Mouse (Mus musculus) limb, embryonic 15.5 days (tissue): ENCODE measurements around the gene Smc5. TPM values are rescaled to one million over a fixed set of nuclear protein-coding genes. Genes with fewer than 3 reads are reported as not detected.

Experiments used
- ATAC-seq: fragments of 200-750 bp; cut with Nextera tagmentation; 2 replicates; pipeline ENCODE4 v1.8.0; 2017; ENCODE audit warnings: low read depth, moderate TSS enrichment; ENCODE audit not compliant: insufficient number of reproducible peaks, low FRiP score, low TSS enrichment
- H3K27ac ChIP-seq: fragments of 300-500 bp; sonication (generic); 2 replicates; pipeline ENCODE4 v1.5.1; 2015; ENCODE audit warnings: moderate library complexity, mild to moderate bottlenecking, inconsistent platforms
- H3K27me3 ChIP-seq: fragments of 300-500 bp; sonication (generic); 2 replicates; pipeline ENCODE4 v1.6.1; 2015; ENCODE audit warnings: inconsistent platforms
- H3K36me3 ChIP-seq: fragments of 300-500 bp; sonication (generic); 2 replicates; pipeline ENCODE4 v1.6.1; 2015; ENCODE audit warnings: inconsistent platforms
- H3K4me1 ChIP-seq: fragments of 300-500 bp; sonication (generic); 2 replicates; pipeline ENCODE4 v1.6.1; 2015; ENCODE audit warnings: inconsistent platforms
- H3K4me2 ChIP-seq: fragments of 300-500 bp; sonication (generic); 2 replicates; pipeline ENCODE4 v1.6.1; 2015; ENCODE audit warnings: mild to moderate bottlenecking, inconsistent platforms
- H3K4me3 ChIP-seq: fragments of 300-500 bp; sonication (generic); 2 replicates; pipeline ENCODE4 v1.5.1; 2015; ENCODE audit warnings: mild to moderate bottlenecking, inconsistent platforms
- H3K9ac ChIP-seq: fragments of 300-500 bp; sonication (generic); 2 replicates; pipeline ENCODE4 v1.6.1; 2015; ENCODE audit warnings: inconsistent platforms
- H3K9me3 ChIP-seq: fragments of 300-500 bp; sonication (generic); 2 replicates; pipeline ENCODE4 v1.6.1; 2016; ENCODE audit warnings: inconsistent platforms
- WGBS: fragments of 180-500 bp; shearing (Covaris S2); methylation state at CpG from one replicate; pipeline ENCODE4 v1.1.7; 2015; 5-methylcytosine and 5-hydroxymethylcytosine counted together
- polyA plus RNA-seq: library from polyadenylated mRNA; unstranded; fragments of >200 nt; fragmentation: Nextera tagmentation; extraction: Ambion mirVana; gene quantifications from 2 replicates; pipeline ENCODE4 v1.2.1, GENCODE M21; 2015

Smc5 gene
- polyA plus RNA-seq = 27.9 and 29.6 TPM in 2 replicates

DNA sequence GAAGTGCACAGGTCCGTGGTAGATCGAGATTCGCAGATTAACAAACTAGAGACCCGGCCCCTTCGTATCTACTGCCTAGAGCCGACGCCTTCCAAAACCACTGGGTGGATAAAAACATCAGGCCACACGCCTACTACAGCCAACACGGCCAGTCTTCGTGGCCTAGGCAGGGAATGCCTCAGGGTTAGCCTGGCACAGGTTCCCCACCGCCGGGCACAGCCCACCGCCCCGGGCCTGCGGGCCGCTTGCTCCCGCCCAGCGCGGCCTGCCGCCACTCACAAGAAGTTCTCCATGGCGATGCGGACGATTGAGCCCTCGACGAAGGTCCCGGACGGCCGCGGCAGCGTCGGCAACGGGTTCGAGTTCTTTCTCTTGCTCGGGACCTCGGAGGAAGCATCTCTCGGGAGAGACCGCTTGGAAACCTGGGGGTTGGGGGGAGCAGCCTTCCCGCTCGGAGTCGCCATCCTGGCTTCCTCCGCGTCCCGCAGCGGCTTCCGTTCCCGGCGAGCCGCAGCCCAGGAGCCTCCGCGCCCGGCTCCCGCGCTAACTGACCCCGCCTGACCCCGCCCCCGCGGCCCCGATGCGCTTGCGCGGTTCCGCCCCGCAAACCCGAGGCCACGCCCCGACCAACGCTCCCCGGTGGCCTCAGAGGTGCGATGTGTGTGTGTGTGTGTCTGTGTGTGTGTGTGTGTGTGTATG is at the start of gene Smc5:
Gene Smc5 (minus strand): TSS at position 543 of the 699 bp plus-strand sequence.
- WGBS = under 1% methylated on average over 69 of the region's 69 CpGs

DNA sequence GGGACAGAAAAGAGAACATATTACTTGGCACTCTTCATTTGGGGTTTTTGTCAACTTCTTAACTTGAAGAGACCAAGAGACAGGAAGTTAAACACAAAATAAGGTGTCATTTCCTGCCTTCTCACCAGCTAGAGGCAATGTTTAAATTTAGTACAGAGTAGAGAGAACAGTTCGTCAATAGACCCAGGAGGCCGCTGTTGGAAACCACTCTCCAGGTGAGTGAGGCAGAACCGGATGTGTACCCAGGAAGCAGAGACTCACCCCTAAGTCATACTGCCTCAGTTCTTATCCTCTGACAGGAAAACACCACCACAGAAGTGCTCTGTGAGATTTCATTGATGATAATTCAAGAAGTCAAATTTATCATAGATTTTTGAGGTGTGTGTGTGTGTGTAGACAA is 49.4 kb upstream of the Smc5 start:
- Histone ChIP-seq H3K36me3 (no peaks in the 10 kb centered on the region), H3K9me3 (no peaks in the 10 kb centered on the region), H3K9ac (no peak overlapping the region), H3K4me2 (no peak overlapping the region), H3K27me3 (no peaks in the 10 kb centered on the region), H3K4me3 (no peak overlapping the region), H3K4me1 (no peaks in the 10 kb centered on the region), H3K27ac (no peak overlapping the region)
- no peak for ATAC-seq
- WGBS = 66% methylated on average over 3 of the region's 3 CpGs

More for the DNA sequence above, at the start of gene Smc5:
- no peaks in the 10 kb centered on the region for H3K9me3 ChIP-seq
- peak; percentile 89 for ATAC-seq
- peak within 1 kb of the TSS; percentile 89 for H3K9ac ChIP-seq
- H3K27ac ChIP-seq = peak within 1 kb of the TSS; percentile 80
- peak within 1 kb of the TSS; percentile 84 for H3K4me3 ChIP-seq
- no peaks in the 10 kb centered on the region for H3K27me3 ChIP-seq
- H3K4me1 ChIP-seq = peaks cover 7% of the 10 kb centered on the region; the same call in 1 of the 2 replicates
- peak within 1 kb of the TSS; percentile 54 for H3K4me2 ChIP-seq
- peaks cover 2% of the 10 kb centered on the region; the same call in 1 of the 2 replicates for H3K36me3 ChIP-seq

DNA sequence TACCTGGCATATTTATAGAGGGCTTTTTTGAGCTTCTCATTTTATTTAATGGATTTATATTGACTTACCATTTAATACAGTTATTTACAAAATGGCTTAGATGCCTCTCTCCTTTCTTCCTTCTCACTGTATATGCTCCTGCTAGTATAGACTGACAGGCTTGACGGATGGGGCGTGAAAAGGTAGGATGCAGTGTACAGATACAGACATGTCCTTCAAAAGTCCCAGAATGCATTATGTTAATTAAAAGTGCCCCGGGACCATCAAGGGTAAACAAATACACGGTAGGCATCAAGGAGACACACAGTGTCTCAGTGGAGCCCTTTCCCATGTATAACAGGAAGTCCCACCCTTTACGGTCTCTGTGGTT is 44.3 kb upstream of the Smc5 start:
- no peak overlapping the region for H3K27ac ChIP-seq
- ATAC-seq = no peak
- no peaks in the 10 kb centered on the region for H3K27me3 ChIP-seq
- H3K4me3 ChIP-seq = no peak overlapping the region
- WGBS = 74% methylated on average over 5 of the region's 5 CpGs
- H3K4me1 ChIP-seq = no peaks in the 10 kb centered on the region
- H3K9me3 ChIP-seq = no peaks in the 10 kb centered on the region
- H3K36me3 ChIP-seq = no peaks in the 10 kb centered on the region
- no peak overlapping the region for H3K4me2 ChIP-seq
- H3K9ac ChIP-seq = no peak overlapping the region

DNA sequence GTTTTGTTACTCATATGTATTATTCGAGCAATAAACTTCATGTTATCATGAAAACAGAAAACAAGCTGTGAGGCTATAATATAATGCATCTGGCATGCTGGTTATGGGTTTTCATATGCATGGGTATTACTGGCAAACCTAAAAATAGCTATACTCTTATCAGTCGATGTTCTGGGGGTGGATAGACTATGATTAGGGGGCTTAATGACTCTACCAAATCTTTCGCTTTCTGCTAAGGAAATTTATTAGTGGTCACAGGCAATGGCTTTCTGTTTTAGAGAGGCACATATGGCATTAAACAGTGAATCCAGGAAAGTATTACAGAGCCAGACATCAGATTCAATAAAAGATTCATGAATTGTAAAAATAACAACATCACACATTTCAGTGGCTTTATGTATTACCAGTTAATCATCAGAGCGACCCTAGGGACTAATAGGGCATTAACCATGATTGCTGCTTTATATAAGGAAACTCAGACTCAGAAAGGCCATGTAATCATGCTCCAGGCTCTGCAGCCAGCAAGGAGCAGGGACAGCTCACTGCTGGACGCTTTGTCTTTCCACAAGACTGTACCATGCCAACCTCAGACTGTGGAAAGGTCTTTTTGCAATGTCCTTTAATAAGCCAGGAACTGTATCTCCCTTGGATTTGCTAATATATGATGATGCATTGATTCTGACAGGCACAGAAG is 43.7 kb upstream of the Smc5 start:
- Histone ChIP-seq H3K27ac (no peak overlapping the region), H3K4me1 (no peaks in the 10 kb centered on the region), H3K27me3 (no peaks in the 10 kb centered on the region), H3K36me3 (no peaks in the 10 kb centered on the region), H3K9ac (no peak overlapping the region), H3K4me3 (no peak overlapping the region), H3K4me2 (no peak overlapping the region), H3K9me3 (no peaks in the 10 kb centered on the region)
- no peak for ATAC-seq
- WGBS = 38% methylated on average over 5 of the region's 5 CpGs

DNA sequence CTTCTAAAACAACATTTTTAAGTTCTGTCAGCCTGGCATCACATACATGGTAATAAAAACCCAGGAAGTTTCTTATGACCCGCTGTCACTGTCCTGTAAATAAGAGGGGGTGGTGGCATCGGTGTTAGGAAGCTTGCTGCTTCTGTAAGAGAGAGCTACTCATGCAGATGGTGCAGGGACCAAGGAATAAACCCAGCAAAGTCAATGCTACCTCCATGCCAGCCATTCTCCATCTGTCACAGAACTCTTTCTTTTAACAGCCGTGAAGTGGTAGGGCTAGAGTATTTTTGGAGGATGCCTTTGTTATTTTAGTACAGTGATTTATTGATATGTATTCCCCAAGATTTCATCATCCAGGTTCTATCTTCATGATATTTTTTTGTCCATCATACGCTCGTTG is 43.2 kb upstream of the Smc5 start:
- WGBS = 73% methylated on average over 5 of the region's 5 CpGs
- H3K4me1 ChIP-seq = no peaks in the 10 kb centered on the region
- no peaks in the 10 kb centered on the region for H3K9me3 ChIP-seq
- H3K9ac ChIP-seq = no peak overlapping the region
- no peak for ATAC-seq
- no peaks in the 10 kb centered on the region for H3K36me3 ChIP-seq
- no peaks in the 10 kb centered on the region for H3K27me3 ChIP-seq
- no peak overlapping the region for H3K4me3 ChIP-seq
- no peak overlapping the region for H3K27ac ChIP-seq
- H3K4me2 ChIP-seq = no peak overlapping the region

DNA sequence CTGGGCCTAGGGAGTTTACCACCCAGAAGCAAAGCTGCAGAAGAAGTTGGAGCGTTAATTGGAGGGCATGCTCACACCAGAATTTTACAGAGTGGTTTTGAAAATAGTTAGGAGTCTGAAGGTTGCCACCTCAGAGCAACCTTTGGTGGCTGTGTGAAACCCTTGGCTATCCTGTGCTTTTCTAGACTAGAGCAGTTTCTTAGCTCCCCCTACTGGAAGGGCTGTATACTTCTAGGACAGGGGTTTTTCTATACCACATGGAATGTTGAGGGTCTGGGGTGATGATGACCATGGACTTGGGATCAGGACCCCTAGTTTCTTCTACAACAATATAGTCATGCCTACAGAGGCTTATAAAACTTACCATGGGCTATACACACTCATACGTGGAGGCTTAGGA is 36.3 kb upstream of the Smc5 start:
- no peaks in the 10 kb centered on the region for H3K9me3 ChIP-seq
- H3K36me3 ChIP-seq = no peaks in the 10 kb centered on the region
- H3K27ac ChIP-seq = no peak overlapping the region
- no peaks in the 10 kb centered on the region for H3K4me1 ChIP-seq
- no peak overlapping the region for H3K4me2 ChIP-seq
- WGBS = 90% methylated on average over 2 of the region's 2 CpGs
- H3K27me3 ChIP-seq = no peaks in the 10 kb centered on the region
- H3K9ac ChIP-seq = no peak overlapping the region
- no peak overlapping the region for H3K4me3 ChIP-seq
- no peak for ATAC-seq

DNA sequence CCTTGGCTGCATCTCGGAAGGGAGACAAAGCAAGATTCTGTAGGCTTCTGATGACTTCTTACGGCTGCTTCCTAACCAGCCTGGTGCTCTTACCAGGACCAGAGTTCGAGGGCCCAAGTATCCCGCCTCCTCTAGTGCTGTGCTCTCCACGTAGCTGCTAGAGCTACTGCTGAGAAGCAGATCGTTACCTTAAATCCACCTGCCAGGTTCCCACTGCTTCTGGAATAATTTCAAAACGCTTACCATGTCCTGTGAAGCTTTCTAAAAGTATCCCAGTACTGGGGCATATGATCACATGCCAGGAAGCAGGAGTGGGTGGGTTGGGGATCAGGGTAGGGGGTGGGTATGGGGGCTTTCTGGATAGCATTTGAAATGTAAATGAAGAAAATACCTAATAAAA is 33.0 kb upstream of the Smc5 start:
- no peak for ATAC-seq
- no peak overlapping the region for H3K27ac ChIP-seq
- no peak overlapping the region for H3K9ac ChIP-seq
- no peaks in the 10 kb centered on the region for H3K36me3 ChIP-seq
- 75% methylated on average over 7 of the region's 7 CpGs for WGBS
- H3K27me3 ChIP-seq = no peaks in the 10 kb centered on the region
- no peaks in the 10 kb centered on the region for H3K4me1 ChIP-seq
- no peak overlapping the region for H3K4me3 ChIP-seq
- H3K4me2 ChIP-seq = no peak overlapping the region
- H3K9me3 ChIP-seq = no peaks in the 10 kb centered on the region

DNA sequence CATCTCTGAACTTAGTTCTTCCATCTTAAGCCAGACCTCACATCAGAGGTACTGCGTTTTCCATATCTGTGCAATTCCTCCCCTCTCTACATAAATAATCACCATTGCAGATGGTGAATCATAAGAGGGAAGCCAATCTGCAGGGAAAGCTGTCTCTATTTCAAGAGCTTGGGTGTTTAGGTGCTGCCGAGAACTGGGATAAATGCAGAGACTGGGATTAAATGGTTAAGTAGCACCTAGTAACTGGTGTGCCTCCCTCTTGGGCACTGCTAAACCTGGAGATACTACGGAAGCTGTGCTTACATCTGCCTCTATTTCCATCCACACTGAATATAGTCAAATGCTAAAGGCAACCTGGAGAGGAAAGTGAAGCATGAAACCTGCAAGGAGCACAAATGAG is 26.3 kb upstream of the Smc5 start:
- H3K9me3 ChIP-seq = no peaks in the 10 kb centered on the region
- no peak overlapping the region for H3K4me3 ChIP-seq
- no peak overlapping the region for H3K9ac ChIP-seq
- no peaks in the 10 kb centered on the region for H3K4me1 ChIP-seq
- no peaks in the 10 kb centered on the region for H3K27me3 ChIP-seq
- 86% methylated on average over 3 of the region's 3 CpGs for WGBS
- ATAC-seq = no peak
- no peak overlapping the region for H3K4me2 ChIP-seq
- no peak overlapping the region for H3K27ac ChIP-seq
- H3K36me3 ChIP-seq = no peaks in the 10 kb centered on the region

DNA sequence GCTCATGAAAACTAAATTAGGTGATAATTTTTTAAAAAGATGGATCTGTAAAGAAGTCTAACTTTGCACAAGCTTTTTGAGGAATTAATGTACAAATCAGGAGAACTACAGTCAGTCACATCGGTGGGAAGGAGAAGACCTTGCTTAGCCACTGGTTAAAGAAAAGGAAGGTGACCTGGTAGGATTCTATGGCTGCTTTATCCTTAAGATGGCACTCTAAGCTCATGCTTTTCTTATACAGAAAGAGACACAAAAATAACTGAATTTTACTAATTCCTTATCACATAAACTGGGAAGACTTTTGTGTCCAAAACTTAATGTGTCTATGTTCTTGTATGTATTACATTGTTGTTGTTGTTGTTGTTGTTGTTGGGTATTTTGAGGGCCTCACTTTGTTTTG is 25.2 kb upstream of the Smc5 start:
- WGBS = 71% methylated on average over 1 of the region's 1 CpGs
- no peaks in the 10 kb centered on the region for H3K36me3 ChIP-seq
- no peak overlapping the region for H3K9ac ChIP-seq
- H3K27me3 ChIP-seq = no peaks in the 10 kb centered on the region
- H3K4me3 ChIP-seq = no peak overlapping the region
- no peaks in the 10 kb centered on the region for H3K9me3 ChIP-seq
- no peaks in the 10 kb centered on the region for H3K4me1 ChIP-seq
- no peak overlapping the region for H3K4me2 ChIP-seq
- ATAC-seq = no peak
- no peak overlapping the region for H3K27ac ChIP-seq

DNA sequence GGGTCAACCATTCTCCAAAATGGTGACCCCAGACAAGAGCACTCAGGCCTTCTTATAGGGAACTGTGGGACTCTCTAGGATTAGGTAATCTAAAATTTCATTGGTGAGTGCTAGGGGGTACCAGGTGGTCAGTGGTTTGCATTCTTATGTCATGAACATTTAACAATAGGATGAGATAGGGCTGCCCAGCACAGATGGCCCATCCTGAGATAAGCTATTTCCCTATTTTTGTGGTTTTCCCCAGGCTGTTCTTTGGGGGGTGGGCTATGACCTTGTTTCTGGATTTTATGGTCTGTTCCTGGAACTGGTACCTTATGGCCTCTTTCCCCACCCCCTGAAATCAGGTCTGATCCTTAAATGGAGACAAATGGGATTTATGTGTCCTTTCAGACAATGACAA is 23.5 kb upstream of the Smc5 start:
- H3K9ac ChIP-seq = no peak overlapping the region
- ATAC-seq = no peak
- no peak overlapping the region for H3K4me2 ChIP-seq
- H3K9me3 ChIP-seq = no peaks in the 10 kb centered on the region
- H3K27me3 ChIP-seq = no peaks in the 10 kb centered on the region
- no peaks in the 10 kb centered on the region for H3K4me1 ChIP-seq
- no peak overlapping the region for H3K27ac ChIP-seq
- no peaks in the 10 kb centered on the region for H3K36me3 ChIP-seq
- H3K4me3 ChIP-seq = no peak overlapping the region

DNA sequence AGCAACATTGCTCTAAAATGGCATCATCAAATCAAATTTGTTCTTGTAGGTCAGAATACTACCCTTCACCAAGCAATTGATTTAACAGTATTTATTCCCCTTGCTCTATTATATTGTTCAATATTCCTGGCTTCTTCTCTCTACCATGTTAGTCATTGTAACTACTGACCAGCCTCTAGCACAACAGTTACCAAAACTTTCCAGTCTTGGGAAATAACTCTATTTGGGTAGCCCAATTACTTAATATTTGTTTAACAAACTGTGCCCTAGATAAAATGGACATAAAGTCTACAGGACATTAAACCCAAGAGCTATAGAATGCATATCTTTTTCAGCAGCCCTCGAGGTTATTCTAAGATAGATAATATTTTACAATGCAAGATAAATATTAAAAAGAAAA is 15.6 kb upstream of the Smc5 start:
- ATAC-seq = no peak
- H3K4me2 ChIP-seq = no peak overlapping the region
- H3K27me3 ChIP-seq = no peaks in the 10 kb centered on the region
- WGBS = 74% methylated on average over 1 of the region's 1 CpGs
- H3K9ac ChIP-seq = no peak overlapping the region
- no peaks in the 10 kb centered on the region for H3K36me3 ChIP-seq
- no peak overlapping the region for H3K27ac ChIP-seq
- no peaks in the 10 kb centered on the region for H3K9me3 ChIP-seq
- H3K4me1 ChIP-seq = no peaks in the 10 kb centered on the region
- H3K4me3 ChIP-seq = no peak overlapping the region

DNA sequence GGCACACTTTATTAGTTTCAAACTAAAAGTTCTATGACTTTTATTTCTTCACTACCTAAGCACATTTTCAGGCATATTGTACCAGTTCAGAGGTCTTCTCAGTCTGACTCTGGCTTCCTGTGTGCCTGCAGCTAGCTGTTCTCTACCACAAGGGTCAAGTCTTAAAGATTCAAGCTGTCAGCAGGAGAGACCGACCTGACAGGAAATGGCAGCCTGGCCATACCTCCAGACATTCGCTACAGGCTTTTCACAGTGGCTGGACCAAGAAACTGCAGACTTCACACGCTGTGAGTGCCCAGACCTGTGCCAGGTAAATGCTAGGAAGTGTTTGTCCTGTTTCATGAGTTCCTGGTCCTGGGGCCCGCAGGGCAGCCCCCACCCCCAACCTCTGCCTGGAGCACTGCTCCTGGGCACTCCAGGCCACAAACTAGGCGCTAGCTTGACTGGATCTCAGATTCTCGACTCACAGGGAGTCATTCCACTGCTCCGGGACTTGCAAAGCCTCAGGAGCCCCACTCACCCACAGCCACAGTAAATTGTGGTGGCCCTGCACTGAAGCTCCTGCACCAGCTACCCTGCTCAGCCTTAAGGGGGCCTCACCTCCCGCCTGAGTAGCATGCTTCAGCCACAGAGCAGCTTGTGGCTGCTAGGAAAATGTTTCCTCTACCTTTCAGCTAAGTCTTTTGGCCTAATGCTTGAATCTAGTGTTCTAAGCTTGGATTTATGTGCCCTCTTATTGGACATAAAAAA is 8.4 kb upstream of the Smc5 start:
- H3K36me3 ChIP-seq = no peaks in the 10 kb centered on the region
- H3K4me3 ChIP-seq = no peak overlapping the region
- no peak overlapping the region for H3K27ac ChIP-seq
- no peak overlapping the region for H3K4me2 ChIP-seq
- peaks cover 5% of the 10 kb centered on the region; the same call in 1 of the 2 replicates for H3K4me1 ChIP-seq
- 35% methylated on average over 8 of the region's 8 CpGs for WGBS
- no peaks in the 10 kb centered on the region for H3K9me3 ChIP-seq
- no peak overlapping the region for H3K9ac ChIP-seq
- no peak for ATAC-seq
- no peaks in the 10 kb centered on the region for H3K27me3 ChIP-seq
